Mouse (Mus musculus) cerebellum, postnatal 14 days (tissue): ENCODE results near the gene Olfr685.

Experiments
- DNase-seq, 2 experiments: peaks; one replicate each; pipeline ENCODE4 v3.0.0; 2021; ENCODE audit warnings: mixed read lengths in 2 of 2

Olfr685 gene

DNA sequence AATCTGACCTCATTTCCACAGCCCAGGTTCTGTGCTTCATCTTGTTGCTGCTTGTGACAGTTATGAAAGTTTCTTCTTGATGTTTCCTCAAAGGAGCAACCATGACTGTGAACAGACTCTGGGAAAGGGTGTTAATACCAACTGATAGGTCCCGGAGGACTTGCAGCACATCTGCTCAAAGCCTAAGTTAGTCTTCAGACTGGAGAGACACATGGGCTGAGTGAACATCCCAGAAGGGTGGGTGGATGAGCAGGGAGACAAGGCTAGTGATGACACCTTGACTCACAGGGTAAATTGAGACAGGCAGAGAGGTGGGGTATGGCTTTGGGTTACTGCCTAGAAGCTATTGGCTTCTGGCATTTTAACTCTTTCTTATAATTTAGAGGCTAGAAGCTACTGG is at the start of gene Olfr685:
Olfr685 (minus strand) TSS at position 101 of the 400 bp plus-strand sequence.
- no peak for DNase-seq

DNA sequence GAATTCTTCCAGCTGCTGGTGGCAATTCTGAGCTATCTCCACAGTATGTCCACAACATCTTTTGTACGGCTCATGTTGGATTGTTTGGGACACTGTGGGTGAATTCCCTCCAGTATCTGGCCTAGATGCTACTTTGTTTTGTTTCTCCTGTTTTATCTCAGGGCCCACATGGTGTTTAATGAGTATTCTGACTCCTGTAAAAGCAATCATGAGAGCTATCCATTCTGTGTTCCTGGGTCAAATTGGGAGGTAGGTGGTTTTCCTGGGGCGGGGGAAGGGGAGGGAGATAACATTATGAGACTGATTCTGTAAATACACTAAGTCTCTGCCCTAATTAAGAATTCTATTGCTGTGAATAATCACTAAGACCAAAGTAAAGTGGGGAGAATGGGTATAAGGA is 43.6 kb upstream of the Olfr685 start:
- DNase-seq, result no peak

DNA sequence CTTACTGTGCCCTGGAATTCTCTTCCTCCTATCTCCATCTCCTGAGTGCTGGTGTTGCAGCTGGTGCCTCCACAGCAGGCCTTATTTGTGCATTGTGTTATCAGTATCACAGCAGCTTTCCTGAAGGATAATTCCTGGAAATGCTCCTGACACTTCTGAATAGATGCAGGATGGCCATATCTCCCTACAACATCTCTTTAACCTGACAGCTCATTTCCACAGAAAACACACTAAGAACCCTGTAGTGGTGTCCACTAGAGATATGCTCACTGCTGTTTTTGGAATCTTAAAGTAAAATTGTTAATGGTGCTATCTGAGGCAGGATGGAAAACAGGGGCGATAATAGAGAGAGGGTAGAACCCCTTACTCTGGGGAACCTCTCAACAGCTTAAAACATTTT is 42.3 kb upstream of the Olfr685 start:
- DNase-seq, result no peak

DNA sequence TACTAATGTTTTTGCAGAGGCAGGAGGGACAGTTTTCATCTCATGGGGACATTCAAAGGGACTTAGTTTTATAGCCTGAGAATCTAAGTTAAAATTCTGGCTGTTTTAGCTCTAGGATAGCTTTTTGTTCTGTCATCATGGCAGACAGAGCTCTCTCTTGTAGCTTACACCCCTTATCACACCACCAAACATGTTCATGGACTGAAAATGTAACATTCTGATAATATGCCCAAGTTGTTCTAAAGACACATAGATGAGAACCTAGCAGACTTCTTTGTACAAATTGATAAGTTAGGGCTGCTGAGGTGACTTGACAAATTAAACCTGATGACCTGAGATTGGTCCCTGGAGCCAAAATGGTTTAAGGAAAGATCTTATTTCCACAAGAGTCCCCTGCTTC is 40.9 kb upstream of the Olfr685 start:
- DNase-seq, result no peak

DNA sequence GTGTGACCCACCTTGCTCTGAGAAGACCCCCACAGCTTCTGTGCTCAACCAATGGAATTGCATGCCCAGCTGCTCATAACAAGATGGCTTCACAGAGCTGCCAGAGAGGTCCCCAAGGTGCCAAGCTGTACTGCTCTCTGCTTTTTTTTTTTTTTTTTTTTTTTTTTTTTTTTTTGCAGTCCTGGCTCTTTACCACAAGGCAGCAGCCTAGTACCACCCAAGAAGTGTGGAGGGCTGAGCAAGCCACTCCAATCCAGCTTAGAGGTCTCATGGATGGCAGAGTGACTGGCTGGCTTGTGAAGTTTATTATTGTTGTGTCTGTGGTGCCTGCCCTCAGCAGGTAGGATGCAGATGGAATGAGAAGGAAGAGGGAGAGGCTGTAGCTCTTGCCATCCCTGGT is 40.3 kb upstream of the Olfr685 start:
- DNase-seq, result no peak

DNA sequence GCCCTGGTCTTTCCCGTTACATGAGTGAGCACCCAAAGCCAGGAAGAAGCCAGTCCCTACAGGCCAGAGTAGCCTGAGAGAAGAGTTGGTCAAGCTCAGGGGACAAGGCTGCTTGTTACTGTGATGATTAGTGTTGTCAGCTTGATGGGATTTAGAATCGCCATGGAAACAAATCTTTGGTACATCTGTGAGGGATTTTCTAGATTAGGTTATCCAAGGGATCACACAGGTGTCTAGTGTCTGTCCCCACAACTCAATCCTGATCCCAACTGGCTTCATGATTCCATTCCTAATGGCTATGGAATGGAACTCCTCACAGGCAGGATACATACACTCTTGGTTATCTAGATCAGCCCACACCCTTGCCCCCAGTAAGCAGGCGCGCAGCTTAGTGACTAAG is 32.5 kb upstream of the Olfr685 start:
- DNase-seq, result no peak

DNA sequence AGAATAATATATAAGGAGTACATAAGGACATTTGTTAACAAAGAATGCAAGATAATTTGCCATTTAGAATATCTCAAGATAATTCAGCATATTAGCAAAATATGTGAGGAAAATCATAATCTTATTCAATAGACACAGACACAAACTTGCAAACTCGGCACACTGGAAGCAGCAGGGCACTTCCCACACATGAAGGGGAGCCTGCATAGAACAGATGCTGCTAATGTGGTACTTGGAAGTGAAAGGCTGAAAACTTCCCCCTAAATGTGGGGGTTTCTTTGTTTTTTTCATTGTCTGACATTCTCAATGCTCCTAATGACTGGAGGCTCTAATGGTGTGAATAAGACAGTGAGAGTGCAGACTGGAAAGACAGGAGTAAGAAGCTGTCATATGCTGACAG is 28.9 kb upstream of the Olfr685 start:
- DNase-seq, result no peak

DNA sequence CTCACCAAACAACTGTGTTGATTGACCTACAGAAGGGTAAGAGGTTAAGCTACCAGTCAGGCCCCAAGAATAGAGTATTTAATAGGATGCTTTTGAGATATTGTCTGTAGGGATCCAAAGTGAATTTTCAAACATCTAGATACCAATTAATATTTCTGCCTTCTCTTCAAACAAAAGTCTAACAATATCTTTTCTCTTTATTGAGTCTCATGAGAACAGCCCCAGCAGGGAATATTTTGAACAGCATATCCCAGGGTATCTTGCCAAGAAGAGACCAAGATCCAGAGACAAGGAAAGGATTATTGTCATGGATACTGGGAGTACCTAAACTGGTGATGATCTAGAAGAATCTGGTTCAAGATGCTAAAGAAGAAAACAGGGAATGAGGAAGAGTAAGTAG is 21.6 kb upstream of the Olfr685 start, which contains the start of gene Olfr686:
Olfr686 (minus strand) TSS at position 101 of the 400 bp plus-strand sequence.
- DNase-seq, result no peak

DNA sequence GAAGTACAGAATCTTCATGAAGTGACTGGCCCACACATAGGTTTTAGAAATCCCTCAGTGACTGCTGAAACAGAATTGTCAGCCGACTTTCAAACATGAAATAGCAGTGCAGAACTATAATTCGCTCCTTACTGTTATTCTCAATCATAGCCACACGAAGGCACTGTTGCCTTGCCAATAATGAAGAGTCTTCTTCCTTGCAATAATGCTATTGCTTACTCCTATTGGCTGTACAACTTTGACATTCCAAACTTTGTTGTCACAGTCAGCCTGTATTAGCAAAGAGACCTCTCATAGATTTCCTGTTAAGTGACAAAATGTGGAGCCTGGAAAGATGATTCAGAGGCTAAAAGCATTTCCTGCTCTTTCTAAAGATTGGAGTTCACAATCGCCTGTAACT is 15.0 kb downstream of the Olfr685 start:
- peak; percentile 3 for DNase-seq

DNA sequence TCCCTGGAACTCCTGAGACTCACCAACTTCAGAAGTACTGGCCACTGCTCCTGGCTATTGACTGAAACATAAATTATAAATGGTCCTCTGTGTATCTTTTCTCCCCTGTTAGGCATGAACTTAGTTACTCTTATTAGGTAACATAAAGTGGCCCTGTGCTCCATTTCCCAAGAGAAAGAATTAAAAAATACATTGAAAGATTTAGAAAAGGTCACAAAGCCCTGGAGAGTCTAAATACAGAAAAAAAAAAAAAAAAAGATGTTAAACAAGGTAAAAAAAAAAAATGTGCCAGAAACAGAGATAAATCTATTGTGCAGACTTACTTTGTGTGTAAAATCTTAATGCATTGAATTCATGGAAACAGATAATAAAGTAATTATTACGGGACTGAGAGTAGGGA is 22.3 kb downstream of the Olfr685 start, which contains the start of gene Olfr684:
Olfr684 (minus strand) TSS at position 101 of the 400 bp plus-strand sequence.
- no peak for DNase-seq

DNA sequence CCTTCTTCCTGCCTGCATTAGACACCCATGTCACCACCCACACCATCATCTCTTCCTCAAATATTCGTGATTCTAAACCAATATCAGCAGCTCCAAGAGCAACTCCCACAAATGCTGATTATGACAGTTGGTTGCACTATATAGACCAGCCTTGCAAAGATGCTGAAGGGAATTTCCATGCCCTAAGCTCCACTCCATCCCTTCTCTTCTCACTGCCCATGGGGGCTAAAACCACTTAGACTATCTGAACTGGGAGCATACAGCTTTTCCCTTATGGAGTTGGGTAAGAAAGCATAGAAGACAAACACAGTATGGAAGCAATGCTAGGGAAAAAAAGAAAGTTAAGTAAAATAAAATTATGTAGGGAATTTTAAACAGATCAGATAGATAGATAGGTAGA is 38.9 kb downstream of the Olfr685 start, which contains the start of gene Olfr683:
Olfr683 (minus strand) TSS at position 101 of the 400 bp plus-strand sequence.
- no peak for DNase-seq

DNA sequence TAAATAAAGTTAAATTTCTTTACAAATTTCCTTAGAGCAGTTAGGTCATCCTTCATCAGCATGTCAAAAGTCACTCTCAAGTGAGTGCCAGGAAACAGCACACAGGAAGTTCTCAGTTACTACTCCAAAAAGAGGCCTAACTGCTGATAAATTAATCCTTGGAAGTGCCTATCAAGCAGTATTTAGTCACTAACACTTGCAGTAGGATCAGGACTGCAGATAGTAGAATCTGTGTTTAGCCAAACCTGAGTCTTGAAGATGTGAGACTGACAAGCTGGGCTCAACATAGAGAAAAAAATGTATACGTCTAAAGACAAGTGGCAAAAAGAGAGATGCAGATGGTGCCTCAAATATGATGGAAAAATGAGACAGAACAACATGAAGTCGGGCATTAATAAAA is 44.5 kb downstream of the Olfr685 start:
- no peak for DNase-seq
